Mouse (Mus musculus) adrenal gland, postnatal 36 days (tissue): ENCODE measurements around the gene Gm8797. TPM values are rescaled to one million over a fixed set of nuclear protein-coding genes. Genes with fewer than 3 reads are reported as not detected.
"Not testable (repeated sequence)": the region's sequence is repeated elsewhere in the genome, so short reads cannot be mapped to it uniquely, and the experiment has no call there.

Experiments
- DNase-seq, 2 experiments: peaks; one replicate each; pipeline ENCODE4 v3.0.0; 2021; ENCODE audit warnings: mixed read lengths in 1 of 2
- long read RNA-seq, 2 experiments: library from polyadenylated mRNA; stranded (forward); transcript quantifications; one replicate each; pipeline ENCODE4 v2.0.0; 2021; ENCODE audit warnings: borderline sequencing depth in 2 of 2
- total RNA-seq, 2 experiments: library from RNA; stranded (reverse); gene quantifications; 2 replicates each; pipeline ENCODE4 v1.2.3; 2021

Gene Gm8797
- total RNA-seq = 10 to 100 TPM in 1 of 2 experiments, 1 to 10 TPM in 1; 8.6 to 13.9 TPM
- long read RNA-seq, experiment 1, transcript Gm8797-201 (1 exons, 490 nt) = major isoform, 9 of 9 reads
- long read RNA-seq, experiment 1, partial matches to known transcripts = 0 of 9 reads
- long read RNA-seq, experiment 1, other reads (novel, unspliced or antisense) = 0 of 9 reads
- long read RNA-seq, experiment 2, partial matches to known transcripts = 0 of 2 reads
- long read RNA-seq, experiment 2, other reads (novel, unspliced or antisense) = 0 of 2 reads

GRCm38 (mm10) chr3:5750506-5750905 lies at the start of gene Gm8797:
Gm8797 (plus strand) TSS chr3:5750806.
- DNase-seq = not testable (repeated sequence)

DNA sequence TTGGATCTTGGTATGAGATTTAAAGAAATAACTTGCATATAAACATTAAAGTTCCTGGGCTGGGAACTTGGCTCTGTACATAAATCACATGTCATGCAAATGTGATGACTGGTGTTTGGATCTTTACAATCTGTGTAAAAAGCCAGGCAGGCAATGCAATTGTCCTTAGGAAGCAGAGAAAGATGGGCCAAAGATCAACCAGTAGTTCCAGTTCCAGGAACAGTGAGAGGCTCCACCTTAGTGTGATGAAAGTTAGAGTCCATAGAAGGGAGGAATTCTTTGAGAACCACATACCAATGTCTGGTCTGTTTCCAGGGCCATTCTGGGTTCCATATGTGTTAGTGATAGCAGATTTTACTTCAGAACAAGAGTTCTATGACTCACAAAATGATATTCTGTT lies 36.1 kb upstream of the Gm8797 start:
- no peak for DNase-seq

DNA sequence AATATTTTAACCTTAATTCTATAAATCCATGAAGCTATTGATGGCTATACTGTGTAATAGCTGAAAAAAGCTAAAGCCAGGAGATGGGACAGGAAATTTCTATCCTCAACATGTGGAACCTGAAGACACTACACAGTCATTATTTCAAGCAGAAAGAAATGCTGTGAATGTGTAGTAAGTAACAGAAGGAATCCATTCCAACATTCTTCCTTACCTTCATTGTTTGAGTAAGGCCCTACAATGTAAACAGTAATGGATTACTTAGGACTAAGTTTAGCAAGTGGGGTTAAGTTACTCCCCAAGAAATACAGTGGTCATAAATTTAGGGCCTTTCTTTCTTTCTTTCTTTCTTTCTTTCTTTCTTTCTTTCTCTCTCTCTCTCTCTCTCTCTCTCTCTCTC lies 17.7 kb upstream of the Gm8797 start:
- no peak for DNase-seq

DNA sequence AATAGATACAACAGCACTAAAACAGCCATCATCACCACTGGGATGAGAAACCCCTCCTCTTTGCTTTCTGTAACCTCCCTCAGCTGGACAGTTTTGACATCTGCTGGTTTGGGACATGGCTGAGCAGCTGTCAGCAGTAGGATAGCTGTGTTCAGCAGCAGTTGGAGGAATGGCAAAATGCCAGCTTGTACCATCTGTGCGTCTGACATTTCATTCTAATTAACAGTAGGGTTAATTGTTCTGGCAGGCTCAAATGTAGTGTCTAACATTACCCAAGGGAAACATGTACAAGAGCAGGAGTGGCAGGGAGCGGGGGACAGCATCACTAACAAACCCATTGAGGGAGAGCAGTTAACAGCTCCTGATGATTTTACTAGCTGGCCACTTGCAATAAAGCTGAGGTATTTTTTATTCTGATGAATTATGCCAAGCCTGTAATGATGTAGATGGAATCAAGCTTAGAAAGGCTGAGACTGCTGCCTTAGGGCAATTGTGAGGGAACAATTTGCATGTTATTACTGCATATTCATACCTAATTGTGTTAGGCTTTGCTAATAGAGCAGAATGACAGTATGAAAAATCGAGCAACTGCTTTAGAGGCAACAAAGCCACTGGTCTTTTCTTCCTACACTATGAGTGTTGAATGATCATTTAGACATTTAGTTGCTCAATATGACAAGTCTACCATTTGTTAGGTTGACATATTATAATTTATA lies 4.3 kb downstream of the Gm8797 start:
- DNase-seq = no peak

- no peak for DNase-seq
Observed at GRCm38 (mm10) chr3:5766256-5766655, 15.7 kb downstream of the Gm8797 start.

- no peak for DNase-seq
Observed at GRCm38 (mm10) chr3:5776894-5777293, 26.3 kb downstream of the Gm8797 start.
